Mouse (Mus musculus) spleen, adult 2 months (tissue): Measurements from ENCODE around the gene Gnb3.

Source experiments
- CTCF ChIP-seq: fragments of 200-500 bp; IDR thresholded peaks from 2 replicates; pipeline ENCODE4 v1.5.1; 2011; ENCODE audit warnings: mild to moderate bottlenecking, inconsistent platforms; ENCODE audit not compliant: insufficient read depth, insufficient read length, insufficient replicate concordance; ENCODE audit errors: extremely low read depth
- POLR2A ChIP-seq: fragments of 200-500 bp; IDR thresholded peaks from 2 replicates; pipeline ENCODE4 v1.6.1; 2011; ENCODE audit warnings: low read depth, low read length, inconsistent platforms

GRCm38 (mm10) chr6:124879390-124879789 lies 39.3 kb upstream of the Gnb3 start:
- TF ChIP-seq CTCF (no peak), POLR2A (no peak)
